Mouse (Mus musculus): Measurements from ENCODE around the gene Parp6. TPM values are rescaled to one million over a fixed set of nuclear protein-coding genes. Genes with fewer than 3 reads are reported as not detected.

Parp6 gene
- total and polyA plus RNA-seq, 3 experiments: 4.4 to 5.7 (median 4.6) TPM

GRCm38 (mm10) chr9:59659036-59660026, 42.2 kb downstream of the Parp6 start (continued):
- TF ChIP-seq MAZ (IDR thresholded peaks at IDR 0.05; ENCODE audit: low read depth, low read length): no peak
- TF ChIP-seq GABPA (IDR thresholded peaks at IDR 0.05; ENCODE audit: insufficient replicate concordance, low read depth, low read length): no peak
- TF ChIP-seq JUND (conservative IDR thresholded peaks at IDR 0.05; ENCODE audit: low read depth, low read length): peak; percentile 92
- TF ChIP-seq MYC (IDR thresholded peaks at IDR 0.05; ENCODE audit: low read depth, low read length): peak; percentile 53
- TF ChIP-seq SMC3 (IDR thresholded peaks at IDR 0.05; ENCODE audit: low read depth, low read length): peak; percentile 26
- peak; percentile 73 to 93 for TF ChIP-seq CTCF (conservative IDR thresholded peaks at IDR 0.05 in 1 of 2, IDR thresholded peaks at IDR 0.05 in 1 of 2; ENCODE audit: low read depth in 2 of 2, low read length in 2 of 2)
- TF ChIP-seq CHD2 (IDR thresholded peaks at IDR 0.05; ENCODE audit: low read length): peak; percentile 19; the same call in 1 of the 2 replicates
- TF ChIP-seq MXI1 (IDR thresholded peaks at IDR 0.05; ENCODE audit: low read depth, low read length): peak; percentile 94
- TF ChIP-seq ETS1 (conservative IDR thresholded peaks at IDR 0.05; ENCODE audit: low read depth, low read length): peak; percentile 78; the same call in 1 of the 2 replicates
- peak; percentile 98 for TF ChIP-seq ZNF384 (IDR thresholded peaks at IDR 0.05; ENCODE audit: low read depth, low read length)
- no peak for TF ChIP-seq TBP (conservative IDR thresholded peaks at IDR 0.05; ENCODE audit: low read depth, low read length)
- TF ChIP-seq PAX5 (IDR thresholded peaks at IDR 0.05; ENCODE audit: low read length): no peak
- TF ChIP-seq SIN3A (IDR thresholded peaks at IDR 0.05; ENCODE audit: low read length): peak; percentile 94
- peak; percentile 90; the same call in 1 of the 2 replicates for TF ChIP-seq CHD1 (IDR thresholded peaks at IDR 0.05; ENCODE audit: low read depth, low read length)
- TF ChIP-seq HCFC1 (IDR thresholded peaks at IDR 0.05; ENCODE audit: low read depth, low read length): no peak; the same call in 1 of the 2 replicates
- TF ChIP-seq USF2 (conservative IDR thresholded peaks at IDR 0.05; ENCODE audit: low read depth, low read length): no peak
- peak; percentile 59; the same call in 1 of the 2 replicates for TF ChIP-seq RCOR1 (conservative IDR thresholded peaks at IDR 0.05; ENCODE audit: low read depth, low read length)
- TF ChIP-seq MAX (IDR thresholded peaks at IDR 0.05; ENCODE audit: low read length): peak; percentile 62; the same call in 1 of the 2 replicates
- no peak for TF ChIP-seq ZKSCAN1 (IDR thresholded peaks at IDR 0.05; ENCODE audit: borderline replicate concordance, low read depth, low read length)
- no peak for TF ChIP-seq NELFE (IDR thresholded peaks at IDR 0.05; ENCODE audit: low read depth, low read length)

- dilution Hi-C loops (cut with MboI; ENCODE audit: extremely low pct_ligation_motif_present, extremely low pct_unique_long_range_greater_than_20kb, low sequenced_read_pairs) (no loop called here), in situ Hi-C loops (cut with MboI; ENCODE audit: low pct_ligation_motif_present, low pct_unique_long_range_greater_than_20kb, low sequenced_read_pairs) (no loop called here)
- Histone ChIP-seq H3K36me3 (replicated peaks in 1 of 2; ENCODE audit: control insufficient read depth in 1 of 2, insufficient read depth in 1 of 2, low read length in 1 of 2) (peaks cover 31 to 64% of the 10 kb centered on the region in 2 experiments), H3K79me2 (replicated peaks; ENCODE audit: control insufficient read depth, extremely low read depth, insufficient read depth, poor library complexity, severe bottlenecking) (peaks cover 85% of the 10 kb centered on the region), H3K4me2 (ENCODE audit: insufficient read depth, low read depth, poor library complexity, severe bottlenecking) (peak overlapping the region; percentile 67), H3K4me3 (replicated peaks in 1 of 3; ENCODE audit: low read depth in 2 of 3, low read length in 2 of 3, poor library complexity in 1 of 3) (peak overlapping the region; percentile 37 to 98 (median 81)), H3K27ac (ENCODE audit: insufficient read depth, low read depth) (peak overlapping the region; percentile 40), H3K4me1 (ENCODE audit: control insufficient read depth in 1 of 2, insufficient read depth in 2 of 2) (peaks cover 7 to 47% of the 10 kb centered on the region in 2 experiments), H3K9ac (ENCODE audit: insufficient read depth, low read depth) (peak overlapping the region; percentile 46; the same call in 1 of the 2 replicates), H3K9me3 (replicated peaks; ENCODE audit: low read length) (no peaks in the 10 kb centered on the region), H3K27me3 (replicated peaks) (no peaks in the 10 kb centered on the region)
- DNase-seq (ENCODE audit: extremely low read depth): no peak
- TF ChIP-seq ZMIZ1 (IDR thresholded peaks at IDR 0.05; ENCODE audit: low read depth, low read length): 0 out of 2 replicates have a peak, but pooled peaks have one; percentile 29
- no peak for TF ChIP-seq ELF1 (IDR thresholded peaks at IDR 0.05; ENCODE audit: low read depth, low read length)
- TF ChIP-seq SMC3 (IDR thresholded peaks at IDR 0.05; ENCODE audit: low read depth, low read length): no peak
- no peak for TF ChIP-seq IRF4 (IDR thresholded peaks at IDR 0.05; ENCODE audit: low read depth, low read length)
Observed at GRCm38 (mm10) chr9:59660421-59660820, 43.3 kb downstream of the Parp6 start.

Data from CH12.LX (cell line).